Mouse (Mus musculus): ENCODE data around the gene Rps6kl1.
A peak's percentile ranks its signal among the peaks of the same experiment; 100 is the strongest.

The Rps6kl1 gene

DNA sequence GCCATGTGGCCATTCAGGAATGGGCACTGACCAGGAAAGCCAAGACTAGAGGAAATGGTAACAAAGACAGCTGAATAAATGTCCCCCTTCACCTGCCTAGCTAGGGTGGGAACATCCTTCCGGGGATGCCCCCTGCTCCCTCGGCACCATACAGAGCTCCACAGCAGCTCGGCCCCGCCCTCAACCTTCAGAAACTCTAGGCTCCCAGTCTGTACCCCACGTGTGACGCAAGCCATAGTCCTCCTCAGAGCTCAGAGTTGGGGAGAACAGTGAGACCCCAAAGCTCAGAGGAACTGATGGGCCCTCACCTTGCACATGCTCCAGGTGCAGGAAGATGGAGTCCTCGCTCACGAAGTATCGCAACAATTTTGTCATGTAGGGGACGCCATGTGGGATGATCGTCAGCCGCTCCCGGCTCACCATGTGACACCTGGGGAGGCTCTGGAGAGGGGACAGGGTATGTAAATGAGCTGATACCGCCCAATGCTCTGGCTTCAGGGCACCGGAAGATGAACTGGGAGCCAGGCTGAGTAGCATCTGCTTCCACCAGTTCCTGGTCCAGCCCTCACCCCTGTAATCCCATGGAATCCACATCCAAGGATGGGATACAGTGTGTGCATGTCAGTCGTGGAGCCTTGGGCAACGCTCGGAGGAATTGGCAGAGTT is 10.9 kb downstream of the Rps6kl1 start:
- DNase-seq (ENCODE audit: low spot score): no peak

DNA sequence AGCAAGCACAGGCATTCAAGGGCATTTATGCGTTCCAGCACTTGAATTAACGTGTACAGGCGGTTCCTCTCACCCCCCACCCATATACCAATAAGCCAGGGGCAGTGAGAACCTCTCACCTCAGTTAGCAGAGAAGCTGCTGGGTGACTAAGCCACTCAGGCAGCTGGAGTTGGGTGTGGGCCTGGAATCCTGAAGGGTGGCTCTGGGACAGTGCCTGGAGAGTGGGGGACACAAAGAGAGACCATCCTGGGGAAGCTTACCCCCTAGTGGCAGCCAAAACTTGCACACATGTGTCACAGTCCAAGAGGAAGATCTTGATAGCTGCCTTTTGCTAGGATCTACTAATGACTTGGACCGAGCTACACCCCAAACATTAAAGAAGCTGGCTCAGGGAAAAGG is 14.4 kb downstream of the Rps6kl1 start:
- DNase-seq (ENCODE audit: low spot score): no peak

DNA sequence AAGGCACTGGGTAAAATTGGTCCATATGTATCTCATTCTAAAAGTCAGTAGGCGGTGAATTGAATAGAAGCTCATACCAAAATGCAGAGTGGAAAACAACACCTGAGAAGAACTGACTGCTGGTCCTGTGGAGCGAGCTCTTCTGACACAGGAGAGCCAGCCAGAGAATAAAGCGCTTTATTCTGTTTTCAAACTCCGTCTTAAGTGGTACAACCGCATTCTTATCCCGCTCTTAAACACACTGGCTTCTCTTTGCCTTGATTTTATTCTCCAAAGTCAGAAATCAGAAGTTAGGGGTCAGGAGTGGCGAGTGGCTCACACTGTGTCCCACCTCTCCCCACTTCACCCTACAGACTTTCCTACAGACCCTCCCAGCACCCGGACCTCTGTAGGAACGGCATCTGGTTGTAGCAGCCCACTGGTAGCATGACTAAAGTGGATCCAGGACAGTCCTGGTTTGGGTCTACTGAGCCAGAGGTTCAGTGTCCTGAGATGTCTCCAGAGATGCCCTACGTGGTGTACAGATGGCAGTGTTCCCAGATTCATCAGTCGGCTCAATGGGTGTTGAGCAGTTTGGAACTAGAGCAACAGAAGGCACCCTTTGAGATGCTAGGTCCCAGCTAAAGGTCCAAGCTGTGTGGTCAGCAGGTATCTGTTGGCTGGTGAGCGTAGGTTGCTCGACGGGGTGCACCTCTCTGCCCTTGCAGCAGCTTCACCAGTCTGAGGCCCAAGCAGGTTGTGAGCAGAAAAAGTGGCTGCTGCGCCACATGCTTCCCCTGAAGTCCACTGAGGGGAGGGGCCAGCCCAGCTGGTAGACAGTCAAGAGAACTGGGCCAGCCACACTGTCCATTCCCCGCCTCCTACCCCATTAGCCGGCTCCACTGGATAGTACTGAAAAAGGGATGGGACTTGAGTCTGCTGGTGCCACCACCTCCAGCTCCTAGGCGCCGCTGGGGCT is 15.3 kb downstream of the Rps6kl1 start:
- DNase-seq (ENCODE audit: low spot score): no peak

DNA sequence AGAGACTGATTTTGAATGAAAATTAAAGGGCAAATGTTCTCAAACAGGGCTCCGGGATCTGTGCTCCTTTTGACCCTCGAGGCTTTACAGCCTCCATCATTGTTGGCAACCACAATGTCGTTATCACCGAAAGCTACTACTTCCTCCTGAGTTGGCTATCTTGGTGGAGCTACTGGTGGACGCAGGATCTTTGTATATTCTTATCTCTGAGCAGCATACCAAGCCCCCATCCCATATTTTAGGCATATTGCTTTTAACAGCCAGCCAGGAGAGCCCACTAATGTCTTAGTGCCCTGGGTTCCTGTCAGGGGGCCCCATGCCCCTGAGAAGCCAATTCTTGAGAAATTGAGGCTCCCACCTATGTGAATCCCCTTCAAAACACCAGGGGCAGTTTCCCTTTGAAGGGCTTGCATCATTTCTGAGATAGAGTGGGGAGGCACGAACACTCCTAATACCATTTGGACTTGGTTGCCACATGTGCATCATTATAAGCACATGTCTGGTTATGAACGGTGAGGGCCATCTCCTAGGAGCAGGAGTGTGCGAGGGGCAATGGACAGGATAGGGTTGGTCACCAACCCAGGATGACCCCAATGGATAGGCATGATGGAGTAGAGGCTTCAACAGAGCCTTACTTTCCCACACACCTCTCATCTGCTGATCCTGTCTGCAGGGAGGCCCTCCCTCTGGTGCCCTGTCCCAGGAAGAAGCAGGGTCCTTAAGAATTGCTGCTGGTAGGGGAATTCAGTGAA is 16.8 kb downstream of the Rps6kl1 start:
- no peak for DNase-seq (ENCODE audit: low spot score)

DNA sequence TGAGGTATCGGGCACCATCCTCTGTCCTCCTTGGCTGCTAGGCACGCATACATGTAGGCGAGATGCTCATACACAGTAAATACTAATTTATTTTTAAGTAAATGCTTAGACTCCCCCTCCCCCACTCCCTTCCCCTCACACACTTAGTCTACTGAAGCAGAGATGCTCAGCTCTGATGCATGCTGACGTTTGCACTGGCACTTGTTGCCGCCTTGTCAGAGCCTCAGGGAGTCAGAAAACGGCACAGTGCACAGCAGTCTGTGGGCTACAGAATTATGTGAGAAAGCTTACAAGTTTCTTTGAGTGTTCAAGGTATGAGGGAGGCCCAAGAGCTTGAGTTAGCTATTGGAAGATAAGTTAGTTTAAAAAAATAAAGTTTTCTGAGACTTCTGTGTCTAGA is 19.7 kb downstream of the Rps6kl1 start:
- no peak for DNase-seq (ENCODE audit: low spot score)

DNA sequence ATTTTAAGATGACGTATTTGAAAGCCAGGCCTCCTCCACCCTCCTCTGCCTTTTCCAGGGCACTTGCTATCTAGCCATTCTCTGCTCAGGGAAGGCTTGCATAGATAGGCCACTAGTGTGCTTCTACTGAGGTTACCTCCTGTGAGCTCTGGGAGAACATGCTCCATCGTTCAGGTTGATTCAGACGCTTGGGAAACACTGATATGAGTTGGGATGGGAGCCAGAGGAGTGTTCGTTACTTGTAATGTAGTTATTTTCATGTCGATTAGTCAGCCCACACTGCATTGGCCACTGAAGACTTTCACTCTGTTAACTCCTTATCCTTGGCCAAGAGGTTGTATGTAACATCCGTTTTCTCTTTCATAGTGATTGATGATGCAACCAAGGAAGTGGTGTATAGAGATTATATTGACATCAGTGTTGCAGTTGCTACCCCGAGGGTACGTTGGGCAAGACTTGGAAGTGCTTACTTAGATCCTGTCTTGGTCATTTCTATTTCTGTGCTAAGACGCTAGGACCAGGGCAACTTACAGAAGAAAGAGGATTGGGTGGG is 21.6 kb downstream of the Rps6kl1 start:
- DNase-seq (ENCODE audit: low spot score): no peak

DNA sequence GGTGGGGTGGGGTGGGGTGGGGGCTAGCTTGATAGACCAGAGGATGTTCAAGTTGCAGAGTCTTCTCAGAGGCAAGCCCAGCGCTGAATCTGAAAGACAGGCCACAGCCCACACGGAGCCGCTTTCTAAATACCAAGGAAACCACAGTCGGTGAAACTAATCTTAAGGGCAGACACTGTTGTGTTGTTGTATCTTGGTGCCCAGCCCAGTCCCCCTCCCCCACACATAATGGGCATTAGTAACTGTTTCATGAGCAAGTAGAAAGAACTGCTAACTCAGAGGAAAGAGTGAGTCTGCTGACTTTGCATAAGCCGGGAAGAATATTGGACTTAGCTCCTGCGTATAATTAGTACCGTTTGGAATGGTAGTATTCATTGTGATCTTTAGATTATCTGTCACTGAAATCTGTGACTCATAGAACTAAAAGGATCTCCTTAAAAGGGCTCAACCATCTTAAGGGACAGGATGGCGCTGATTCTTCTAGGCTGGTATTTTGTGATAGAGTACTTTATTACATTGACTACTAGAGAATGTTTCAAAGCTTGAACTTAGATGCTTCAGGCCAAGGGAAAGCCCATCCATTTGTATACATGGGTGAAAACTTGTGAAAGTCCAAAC is 24.0 kb downstream of the Rps6kl1 start:
- DNase-seq (ENCODE audit: low spot score): no peak

DNA sequence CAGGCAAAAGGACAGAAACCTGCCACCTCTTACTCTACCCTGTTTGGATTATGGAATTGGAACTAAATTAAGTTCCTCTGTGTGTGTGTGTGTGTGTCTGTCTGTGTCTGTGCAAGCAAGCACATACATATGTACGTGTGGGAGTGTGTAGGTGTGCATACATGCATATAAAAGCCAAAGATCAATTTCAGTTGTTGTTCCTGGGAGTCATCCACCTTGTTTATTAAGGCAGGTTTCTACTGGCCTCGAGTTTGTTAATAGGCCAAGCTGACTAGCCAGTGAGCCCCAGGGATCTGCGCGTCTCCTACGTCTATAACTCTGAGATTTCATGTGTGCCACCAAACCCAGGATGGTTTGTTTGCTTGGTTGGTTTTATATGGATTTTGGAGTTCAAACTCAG is 26.3 kb downstream of the Rps6kl1 start:
- no peak for DNase-seq (ENCODE audit: low spot score)

DNA sequence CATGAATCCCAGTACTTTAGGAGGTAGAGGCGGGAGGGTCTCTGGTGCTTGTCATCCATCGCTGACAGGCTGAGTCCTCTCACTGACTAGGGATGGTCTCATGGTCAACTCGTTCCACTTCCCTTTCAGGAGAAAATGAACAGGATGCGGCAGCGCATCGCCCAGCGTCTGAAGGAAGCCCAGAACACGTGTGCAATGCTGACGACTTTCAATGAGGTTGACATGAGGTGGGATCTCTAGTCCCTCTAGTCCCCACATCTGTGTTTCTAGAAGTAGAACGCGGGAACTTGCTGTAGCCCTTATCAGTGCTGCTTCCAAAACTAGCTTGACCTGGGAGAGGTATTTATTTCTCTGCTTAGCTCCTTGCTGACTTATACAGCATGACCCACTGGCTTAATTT is 27.4 kb downstream of the Rps6kl1 start:
- DNase-seq (ENCODE audit: low spot score): no peak

DNA sequence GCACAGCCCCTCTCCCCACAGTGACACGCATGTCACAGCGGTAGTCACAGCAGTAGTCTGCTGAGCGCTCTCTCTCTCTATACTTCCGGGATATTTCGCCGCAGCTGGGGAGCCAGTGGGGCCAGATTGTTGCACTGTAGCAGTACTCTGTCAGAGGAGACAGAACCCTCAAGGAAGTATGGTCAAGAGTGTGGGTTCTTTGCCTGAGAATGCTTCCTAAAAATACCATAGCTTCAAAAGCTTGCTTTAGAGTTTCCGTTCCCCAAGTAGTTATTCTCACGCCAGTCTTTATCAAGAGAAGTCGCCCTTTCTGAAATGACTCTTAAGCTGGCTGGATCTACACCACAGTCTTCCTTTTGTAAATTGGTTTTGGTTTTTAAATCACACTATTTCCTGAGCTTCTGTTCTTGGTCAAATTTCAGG is 27.9 kb downstream of the Rps6kl1 start:
- no peak for DNase-seq (ENCODE audit: low spot score)

DNA sequence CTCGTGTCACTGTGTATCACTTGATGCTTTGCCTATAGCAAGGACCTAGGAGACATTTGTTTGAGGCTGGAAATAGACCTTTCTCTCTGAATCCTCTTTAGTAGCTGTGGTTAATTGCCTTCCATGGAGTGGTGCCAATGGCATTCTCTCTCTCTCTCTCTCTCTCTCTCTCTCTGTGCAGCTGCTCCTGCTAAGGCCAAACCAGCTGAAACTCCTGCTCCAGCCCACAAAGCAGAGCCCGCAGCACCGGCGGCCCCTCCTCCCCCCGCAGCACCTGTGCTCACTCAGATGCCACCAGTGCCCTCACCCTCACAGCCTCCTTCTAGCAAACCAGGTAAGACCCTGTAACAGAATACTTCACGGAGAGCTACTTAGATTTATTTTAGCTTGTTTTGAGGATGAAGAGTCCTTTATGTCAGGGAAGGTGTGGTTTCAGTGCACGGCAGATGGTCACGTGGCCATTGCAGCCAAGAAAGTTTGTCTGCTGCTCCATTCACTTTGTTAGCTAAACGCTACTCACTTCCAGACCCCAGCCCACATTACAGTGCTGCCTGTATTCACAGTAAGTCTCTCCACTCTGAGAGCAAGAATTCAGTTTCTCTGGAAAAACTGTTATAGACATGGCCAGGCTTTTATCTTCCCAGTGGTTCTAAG is 29.1 kb downstream of the Rps6kl1 start:
- DNase-seq (ENCODE audit: low spot score): no peak

DNA sequence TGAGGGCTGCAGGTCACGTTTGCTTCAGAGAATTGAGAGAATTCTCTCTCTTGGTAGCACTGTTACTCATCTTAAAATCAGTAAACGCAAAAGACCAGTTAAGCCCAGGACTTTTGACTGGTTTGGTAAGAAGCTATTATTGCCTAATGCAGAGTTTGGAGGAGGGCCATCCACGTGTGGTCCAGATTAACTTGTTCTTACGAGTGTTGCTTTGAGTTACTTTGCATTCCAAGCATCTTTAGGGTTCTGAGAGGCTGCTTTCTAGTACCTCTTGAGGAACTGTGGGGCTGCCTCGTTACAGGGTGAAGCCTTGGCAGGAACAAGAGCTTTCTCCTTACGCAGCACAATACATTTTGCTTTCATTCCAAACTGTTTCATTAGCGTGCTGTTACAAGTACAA is 35.4 kb downstream of the Rps6kl1 start:
- DNase-seq (ENCODE audit: low spot score): no peak

DNA sequence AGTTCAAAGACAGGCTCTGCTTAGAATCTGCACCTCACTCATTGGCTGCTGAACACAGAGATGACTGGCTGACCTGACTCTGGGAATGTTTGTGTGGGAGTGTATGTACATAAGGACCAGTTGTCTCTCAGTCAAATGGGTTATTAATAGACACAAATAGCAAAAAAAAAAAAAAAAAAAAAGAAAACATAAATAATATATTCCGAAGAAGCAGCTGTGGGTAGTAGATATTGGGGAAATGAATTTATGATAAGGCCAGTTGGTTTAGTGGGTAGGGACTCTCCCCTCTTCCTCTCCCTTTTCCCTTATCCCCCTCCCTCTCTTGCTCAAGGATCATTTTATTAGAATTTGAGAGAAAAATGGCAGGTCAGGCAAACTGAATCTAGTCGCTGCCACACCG is 37.1 kb downstream of the Rps6kl1 start:
- no peak for DNase-seq (ENCODE audit: low spot score)

DNA sequence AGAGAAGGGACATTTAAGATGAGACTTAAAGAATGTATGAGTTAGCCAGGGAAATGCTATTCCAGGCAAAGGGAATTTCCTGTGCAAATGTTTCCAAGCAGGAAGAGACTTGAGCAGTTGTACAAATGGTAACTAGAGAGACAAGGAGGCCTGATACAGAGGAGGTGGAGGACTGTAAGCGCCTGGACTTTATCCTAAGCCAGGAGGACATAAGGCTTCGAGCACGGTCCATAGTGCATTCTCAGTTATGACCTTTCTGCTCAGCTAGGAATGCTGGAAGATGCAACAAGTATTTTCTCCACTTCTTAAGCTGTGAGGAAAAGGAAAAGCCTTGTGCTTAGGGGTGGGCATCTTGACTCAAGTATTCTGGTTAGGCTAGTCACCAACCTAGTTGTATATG is 37.7 kb downstream of the Rps6kl1 start:
- no peak for DNase-seq (ENCODE audit: low spot score)

DNA sequence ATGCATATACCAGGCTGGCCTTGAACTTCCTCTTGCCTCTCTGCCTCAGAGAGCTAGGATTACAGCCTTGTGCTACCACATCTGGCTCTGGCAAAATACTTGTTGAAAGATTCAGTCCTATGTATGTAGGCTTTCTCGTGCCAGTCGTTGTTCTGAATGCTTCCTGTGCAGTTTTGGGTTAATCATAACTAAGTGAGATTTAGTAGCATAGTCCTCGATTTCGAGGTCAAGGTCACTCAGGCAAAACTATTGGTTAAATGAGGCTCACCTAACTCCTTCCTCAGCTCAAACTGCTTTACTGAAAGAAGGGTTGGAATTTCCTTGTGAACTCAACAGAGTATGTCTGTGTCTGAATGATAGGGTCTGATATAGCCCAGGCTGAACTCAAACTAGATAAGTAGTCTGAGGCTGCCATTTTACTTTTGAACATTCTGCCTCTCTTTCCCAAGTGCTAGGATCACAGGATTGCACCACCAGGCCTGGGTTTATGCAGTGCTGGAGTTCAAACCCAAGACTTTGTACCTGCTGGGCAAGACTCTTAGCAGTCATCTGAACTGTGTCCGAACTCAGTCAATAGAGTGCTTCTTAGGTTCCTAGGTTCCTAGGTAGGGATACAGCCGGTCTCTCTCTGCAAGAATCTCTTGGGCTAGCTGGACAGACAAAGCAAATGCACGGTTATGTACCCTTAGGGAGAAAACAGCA is 38.4 kb downstream of the Rps6kl1 start:
- no peak for DNase-seq (ENCODE audit: low spot score)

DNA sequence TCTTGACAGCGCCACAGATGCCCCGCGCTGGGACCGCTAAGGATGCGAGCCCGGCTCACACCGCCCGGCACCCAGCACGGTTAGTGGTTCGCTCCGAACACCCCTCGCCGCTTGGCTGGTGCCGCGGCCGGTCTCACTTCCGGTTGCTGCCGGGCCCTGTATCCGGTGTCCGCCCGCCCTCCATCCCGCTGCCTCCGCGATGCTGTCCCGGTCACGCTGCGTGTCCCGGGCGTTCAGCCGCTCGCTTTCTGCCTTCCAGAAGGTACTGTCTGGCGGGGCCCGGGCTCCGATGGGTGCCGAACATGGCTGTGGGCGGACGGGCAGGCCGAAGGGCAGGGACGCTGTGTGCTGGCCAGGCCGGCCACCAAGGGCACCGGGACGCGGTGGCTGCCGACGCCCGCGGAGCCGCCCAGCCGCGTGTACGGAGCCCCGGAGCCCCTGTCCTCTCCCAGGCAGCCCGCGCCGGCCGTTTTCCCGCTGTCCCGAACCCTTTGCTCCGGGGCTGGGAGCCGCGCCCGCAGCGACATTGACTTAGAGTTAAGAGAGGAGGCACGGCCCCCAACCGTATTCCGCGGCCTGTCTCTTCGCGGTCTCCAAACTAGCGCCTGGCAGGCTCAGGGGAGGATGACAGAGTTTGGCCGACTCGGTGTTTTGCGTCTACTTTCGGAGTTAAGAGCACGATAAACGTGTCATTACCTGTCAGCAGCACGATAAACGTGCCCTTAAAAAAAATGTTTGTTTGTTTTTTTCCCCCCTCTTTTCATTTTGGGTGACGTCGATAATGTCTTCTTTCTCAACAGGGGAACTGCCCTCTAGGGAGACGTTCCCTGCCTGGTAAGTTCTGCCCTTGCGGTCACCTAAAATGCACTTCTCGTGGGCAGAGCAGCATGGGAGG is 40.1 kb downstream of the Rps6kl1 start, which contains the start of the genes Prox2 and Dlst:
Gene Prox2 (minus strand): TSS at position 62 of the 895 bp plus-strand sequence.
Gene Dlst (plus strand): TSS at position 136 of the 895 bp plus-strand sequence.
- peak; percentile 87 for DNase-seq (ENCODE audit: low spot score)

DNA sequence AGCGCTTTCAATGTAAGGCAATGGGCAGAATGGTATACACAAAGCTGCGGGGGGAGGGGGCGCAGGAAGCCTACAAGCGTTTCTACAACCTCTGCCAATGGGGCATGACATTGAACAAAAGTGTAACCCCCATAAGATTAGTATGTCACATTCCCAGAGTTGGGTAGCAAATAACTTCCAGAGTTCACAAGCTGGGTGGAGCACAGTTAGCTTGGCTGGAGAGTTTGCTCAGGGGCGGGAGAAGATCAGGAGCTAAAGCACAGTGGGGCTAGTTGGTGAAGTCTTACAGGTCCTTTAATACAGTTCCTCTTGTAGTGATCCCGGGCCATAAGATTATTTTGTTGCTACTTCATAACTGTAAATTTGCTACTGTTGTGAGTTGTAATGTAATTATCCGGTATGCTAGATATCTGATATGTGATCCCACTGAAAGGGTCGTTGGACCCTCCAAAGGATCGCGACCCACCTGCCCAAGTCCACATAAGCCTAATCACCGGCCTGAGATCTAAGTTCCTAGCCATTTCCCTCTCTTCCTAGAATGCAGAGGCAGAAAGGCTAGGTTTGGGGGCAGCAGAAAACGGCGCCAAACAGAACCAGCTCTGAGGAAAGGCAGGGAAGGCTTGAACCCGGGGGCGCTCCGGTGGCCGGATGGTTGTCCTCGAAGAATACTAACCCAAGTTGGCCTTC is 40.9 kb downstream of the Rps6kl1 start:
- no peak for DNase-seq (ENCODE audit: low spot score)

DNA sequence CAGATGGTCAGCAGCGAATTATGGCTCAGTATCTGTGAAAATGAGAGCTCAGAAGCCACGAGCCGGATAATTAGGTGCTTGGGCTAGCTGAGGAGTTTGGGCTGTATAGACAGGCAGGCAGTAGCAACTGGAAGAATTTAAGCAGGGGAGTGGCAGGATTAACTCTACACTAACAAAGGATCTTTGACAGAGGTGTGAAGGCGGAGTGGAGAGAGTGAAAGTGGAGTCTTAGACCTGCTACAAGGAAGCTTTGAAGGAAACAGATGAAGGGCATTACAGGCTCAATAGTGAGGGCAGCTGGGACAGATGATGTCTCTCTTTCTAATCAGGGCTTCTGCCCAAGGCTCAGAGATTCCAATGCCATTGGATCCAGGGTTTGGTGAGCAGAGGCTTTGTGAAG is 41.6 kb downstream of the Rps6kl1 start:
- DNase-seq (ENCODE audit: low spot score): no peak

DNA sequence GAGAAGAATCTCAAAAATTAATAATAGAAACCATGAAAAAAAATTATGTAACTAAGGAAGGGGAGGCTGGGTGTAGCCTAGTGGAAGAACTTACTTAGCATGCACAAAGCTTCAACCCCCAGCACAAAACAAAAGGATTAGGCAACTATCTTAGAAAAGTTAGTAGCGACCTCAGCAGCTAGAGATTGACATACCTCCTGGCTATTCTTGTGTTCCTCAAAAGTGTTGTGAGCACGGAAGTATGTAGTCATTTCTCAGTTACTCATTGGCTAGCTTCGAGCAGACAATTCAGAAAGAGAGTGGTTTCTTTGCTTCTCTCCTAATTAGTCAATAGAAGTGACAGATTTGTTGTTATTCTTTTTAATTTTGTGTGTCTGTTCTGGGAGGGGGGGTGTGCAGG is 42.4 kb downstream of the Rps6kl1 start:
- no peak for DNase-seq (ENCODE audit: low spot score)
